Mouse (Mus musculus) embryonic facial prominence, embryonic 11.5 days (tissue): ENCODE measurements around the gene Npr3. TPM values are rescaled to one million over a fixed set of nuclear protein-coding genes. Genes with fewer than 3 reads are reported as not detected.
A peak's percentile ranks its signal among the peaks of the same experiment; 100 is the strongest.

ENCODE experiments used
- ATAC-seq: fragments of 200-750 bp; cut with Nextera tagmentation; replicated peaks from 2 replicates; pipeline ENCODE4 v1.8.0; 2017; ENCODE audit warnings: low read depth; ENCODE audit not compliant: insufficient number of reproducible peaks, low FRiP score, low TSS enrichment
- DNase-seq: peaks from one replicate; pipeline ENCODE4 v3.0.0-alpha.2; 2015; ENCODE audit warnings: low spot score
- H3K27ac ChIP-seq: fragments of 300-500 bp; sonication (generic); replicated peaks from 2 replicates; pipeline ENCODE4 v1.5.1; 2014; ENCODE audit warnings: mild to moderate bottlenecking, low read depth, low read length, control low read depth
- H3K27me3 ChIP-seq: fragments of 300-500 bp; sonication (generic); 2 replicates; pipeline ENCODE4 v1.6.1; 2014; ENCODE audit warnings: mild to moderate bottlenecking, low read length, moderate library complexity, mixed read lengths; ENCODE audit not compliant: control insufficient read depth, insufficient read depth
- H3K36me3 ChIP-seq: fragments of 300-500 bp; sonication (generic); replicated peaks from 2 replicates; pipeline ENCODE4 v1.6.1; 2014; ENCODE audit warnings: low read depth, mild to moderate bottlenecking, low read length, moderate library complexity, mixed read lengths; ENCODE audit not compliant: control insufficient read depth, insufficient read depth
- H3K4me1 ChIP-seq: fragments of 300-500 bp; sonication (generic); 2 replicates; pipeline ENCODE4 v1.6.1; 2014; ENCODE audit warnings: low read length, mixed read lengths; ENCODE audit not compliant: control insufficient read depth, insufficient read depth
- H3K4me2 ChIP-seq: fragments of 300-500 bp; sonication (generic); 2 replicates; pipeline ENCODE4 v1.6.1; 2014; ENCODE audit warnings: low read depth, mild to moderate bottlenecking, control low read depth, low read length, moderate library complexity
- H3K4me3 ChIP-seq: fragments of 300-500 bp; sonication (generic); 2 replicates; pipeline ENCODE4 v1.5.1; 2014; ENCODE audit warnings: low read depth, low read length, control low read depth
- H3K9ac ChIP-seq: fragments of 300-500 bp; sonication (generic); replicated peaks from 2 replicates; pipeline ENCODE4 v1.6.1; 2014; ENCODE audit warnings: mild to moderate bottlenecking, control low read depth, low read length
- H3K9me3 ChIP-seq: fragments of 300-500 bp; sonication (generic); replicated peaks from 2 replicates; pipeline ENCODE4 v1.6.1; 2016; ENCODE audit warnings: mild to moderate bottlenecking, low read length, inconsistent platforms, mixed read lengths; ENCODE audit not compliant: control insufficient read depth
- WGBS: fragments of 180-500 bp; shearing (Covaris S2); extraction: QIAGEN DNeasy Blood & Tissue Kit; methylation state at CpG from one replicate; pipeline ENCODE4 v1.1.7; 2014; 5-methylcytosine and 5-hydroxymethylcytosine counted together
- polyA plus RNA-seq: library from polyadenylated mRNA; unstranded; fragments of >200 nt; fragmentation: Nextera tagmentation; extraction: Ambion mirVana; gene quantifications from 2 replicates; pipeline ENCODE4 v1.2.1, GENCODE M21; 2014

Npr3 gene
- polyA plus RNA-seq = 5.3 and 5.4 TPM in 2 replicates

DNA sequence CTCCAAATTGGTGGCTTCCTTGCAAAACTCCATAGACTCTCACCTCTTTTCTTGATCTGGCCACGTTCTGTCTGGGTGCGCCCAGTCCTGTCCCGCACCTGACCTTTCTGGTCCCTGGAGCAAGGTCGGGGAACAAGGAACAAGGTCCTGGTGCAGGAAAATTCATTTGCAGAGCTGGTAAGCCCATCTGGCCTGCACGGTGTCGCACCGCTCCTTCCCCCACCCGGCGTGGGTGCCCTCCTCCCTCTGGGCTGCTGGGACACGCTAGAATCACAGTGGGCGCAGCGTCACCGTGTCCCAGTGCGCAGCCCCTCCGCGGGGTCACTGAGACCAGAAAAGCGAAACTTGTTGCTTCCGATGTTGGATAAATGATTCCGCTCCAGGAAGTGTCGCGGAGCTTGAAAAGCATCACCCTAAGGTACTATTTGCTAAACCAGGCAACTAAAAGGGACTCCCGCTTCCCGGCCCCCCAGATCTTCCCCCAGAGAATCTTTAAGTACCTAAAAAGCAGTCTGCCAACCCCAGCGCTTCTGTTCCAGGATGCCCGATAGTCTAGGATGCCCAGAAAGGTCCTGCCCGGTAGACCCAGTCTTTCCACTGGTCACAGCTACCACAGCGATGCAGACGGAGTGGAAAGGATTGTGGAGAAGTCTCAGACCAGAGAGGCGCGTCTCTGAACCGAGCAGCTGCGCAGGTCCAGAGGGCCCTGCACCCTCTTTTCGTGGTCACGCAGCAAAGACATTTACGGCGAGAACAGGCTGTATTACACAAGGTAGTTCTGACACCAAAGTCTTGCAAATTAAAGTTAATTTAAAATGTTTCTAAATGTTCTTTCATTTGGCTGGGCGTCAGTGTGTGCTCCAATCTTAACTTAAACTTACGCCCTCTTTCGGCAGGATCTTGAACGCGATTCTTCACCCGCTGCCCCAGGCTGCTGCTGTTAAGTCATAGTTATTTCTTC, at the start of gene Npr3:
Gene Npr3 (minus strand): TSS at position 717 of the 961 bp plus-strand sequence.
- H3K9me3 ChIP-seq = no peaks in the 10 kb centered on the region
- H3K4me1 ChIP-seq = no peaks in the 10 kb centered on the region; the same call in none of the 2 replicates
- peak; percentile 87 for DNase-seq
- no peak for ATAC-seq
- peak within 1 kb of the TSS; percentile 50 for H3K4me3 ChIP-seq
- H3K36me3 ChIP-seq = no peaks in the 10 kb centered on the region
- no peak within 1 kb of the TSS for H3K27ac ChIP-seq
- H3K27me3 ChIP-seq = peaks cover 29% of the 10 kb centered on the region
- peak within 1 kb of the TSS; percentile 35 for H3K9ac ChIP-seq
- peak within 1 kb of the TSS; percentile 90 for H3K4me2 ChIP-seq
- whole genome bisulfite sequencing = under 1% methylated on average over 42 of the region's 42 CpGs

DNA sequence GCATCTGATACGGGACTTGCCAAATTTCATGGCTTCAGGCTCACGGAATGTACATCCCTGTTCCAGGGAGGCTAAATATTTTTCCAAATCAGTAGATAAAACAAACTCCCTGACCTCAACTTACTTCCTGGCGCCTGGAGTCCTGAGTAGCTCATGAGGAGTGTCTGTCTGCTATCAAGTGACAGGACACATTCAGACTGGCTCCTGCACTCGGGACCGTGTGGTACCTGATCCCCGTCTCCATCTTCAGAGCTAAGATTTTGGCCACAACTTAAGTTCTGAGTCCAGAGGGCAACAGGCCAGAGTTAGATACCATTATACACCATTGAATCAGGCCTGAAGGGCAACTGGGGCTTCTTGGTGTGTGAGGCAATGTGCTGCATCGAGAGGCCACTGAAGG, 49.0 kb upstream of the Npr3 start:
- H3K4me2 ChIP-seq = no peak overlapping the region
- no peaks in the 10 kb centered on the region for H3K9me3 ChIP-seq
- H3K36me3 ChIP-seq = no peaks in the 10 kb centered on the region
- ATAC-seq (no peak), DNase-seq (no peak)
- H3K9ac ChIP-seq = no peak overlapping the region
- WGBS = 79% methylated on average over 7 of the region's 7 CpGs
- H3K27ac ChIP-seq = no peak overlapping the region
- H3K4me1 ChIP-seq = no peaks in the 10 kb centered on the region
- no peaks in the 10 kb centered on the region for H3K27me3 ChIP-seq
- no peak overlapping the region for H3K4me3 ChIP-seq

DNA sequence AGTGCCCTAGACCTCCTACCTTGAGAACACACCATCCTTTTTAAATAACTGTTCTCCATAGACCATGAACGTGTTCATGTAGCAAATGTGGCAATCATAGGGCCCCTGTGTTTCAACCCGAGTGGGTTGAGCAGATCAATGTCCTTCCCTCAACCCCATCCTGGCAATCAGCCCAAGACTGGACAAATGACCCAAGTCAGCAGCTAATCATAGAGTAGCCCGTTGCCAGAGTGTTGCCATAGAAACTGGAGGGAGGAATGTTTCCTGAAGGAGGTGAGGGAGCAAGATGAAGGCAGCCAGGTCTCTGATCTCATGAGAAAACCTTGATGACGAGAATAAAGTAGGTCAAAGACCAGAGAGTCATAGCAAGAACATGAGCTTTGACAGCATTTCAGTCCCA, 47.1 kb upstream of the Npr3 start:
- Histone ChIP-seq H3K27ac (no peak overlapping the region), H3K27me3 (no peaks in the 10 kb centered on the region), H3K36me3 (no peaks in the 10 kb centered on the region), H3K4me1 (no peaks in the 10 kb centered on the region), H3K9ac (no peak overlapping the region), H3K4me2 (no peak overlapping the region), H3K4me3 (no peak overlapping the region), H3K9me3 (no peaks in the 10 kb centered on the region)
- no peak for DNase-seq
- no peak for ATAC-seq
- 60% methylated on average over 4 of the region's 4 CpGs for WGBS

DNA sequence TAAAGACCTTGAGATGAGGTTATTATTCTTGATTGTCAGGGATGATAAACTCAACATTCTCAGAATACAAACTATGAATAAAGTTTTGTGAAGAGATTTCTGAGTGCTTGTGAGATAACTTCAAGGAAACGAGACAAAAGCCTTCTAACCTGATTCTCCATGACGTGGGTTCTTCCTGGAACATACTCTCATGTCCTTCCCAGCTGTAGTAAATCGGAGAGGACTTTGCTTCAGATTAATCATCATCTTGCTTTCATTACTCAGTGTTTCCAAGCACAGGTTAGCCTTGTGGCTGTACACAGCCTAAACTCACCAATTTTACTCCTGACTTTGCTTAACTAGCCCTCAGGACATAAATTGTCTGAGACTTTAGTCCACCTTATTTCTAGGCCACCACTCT, 45.1 kb upstream of the Npr3 start:
- Histone ChIP-seq H3K4me3 (no peak overlapping the region), H3K9me3 (no peaks in the 10 kb centered on the region), H3K4me2 (no peak overlapping the region), H3K4me1 (no peaks in the 10 kb centered on the region), H3K36me3 (no peaks in the 10 kb centered on the region), H3K27ac (no peak overlapping the region), H3K27me3 (no peaks in the 10 kb centered on the region), H3K9ac (no peak overlapping the region)
- no peak for DNase-seq
- 80% methylated on average over 3 of the region's 3 CpGs for WGBS
- ATAC-seq = no peak

DNA sequence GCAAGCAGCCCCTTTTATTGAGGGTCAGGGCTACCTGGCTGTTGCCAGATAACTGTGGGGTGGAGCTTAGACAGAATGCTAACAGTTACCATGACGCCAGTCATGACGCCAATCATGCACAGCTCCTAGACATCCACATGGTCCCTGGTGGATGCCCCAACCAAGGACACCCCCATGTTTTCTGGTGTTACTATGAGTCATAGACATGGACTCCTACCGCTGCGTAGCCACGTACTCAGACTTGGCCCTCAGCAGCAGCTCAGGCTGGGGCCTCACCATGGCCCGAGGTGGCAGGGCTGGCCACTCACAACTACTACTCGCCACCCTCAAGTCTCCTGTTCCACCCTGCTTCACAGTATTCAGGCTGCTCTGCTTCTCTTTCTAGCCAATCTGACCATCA, 44.1 kb upstream of the Npr3 start:
- Histone ChIP-seq H3K9me3 (no peaks in the 10 kb centered on the region), H3K4me2 (no peak overlapping the region), H3K27me3 (no peaks in the 10 kb centered on the region), H3K27ac (no peak overlapping the region), H3K36me3 (no peaks in the 10 kb centered on the region), H3K9ac (no peak overlapping the region), H3K4me1 (no peaks in the 10 kb centered on the region), H3K4me3 (no peak overlapping the region)
- ATAC-seq (no peak), DNase-seq (no peak)
- WGBS = 95% methylated on average over 7 of the region's 7 CpGs

DNA sequence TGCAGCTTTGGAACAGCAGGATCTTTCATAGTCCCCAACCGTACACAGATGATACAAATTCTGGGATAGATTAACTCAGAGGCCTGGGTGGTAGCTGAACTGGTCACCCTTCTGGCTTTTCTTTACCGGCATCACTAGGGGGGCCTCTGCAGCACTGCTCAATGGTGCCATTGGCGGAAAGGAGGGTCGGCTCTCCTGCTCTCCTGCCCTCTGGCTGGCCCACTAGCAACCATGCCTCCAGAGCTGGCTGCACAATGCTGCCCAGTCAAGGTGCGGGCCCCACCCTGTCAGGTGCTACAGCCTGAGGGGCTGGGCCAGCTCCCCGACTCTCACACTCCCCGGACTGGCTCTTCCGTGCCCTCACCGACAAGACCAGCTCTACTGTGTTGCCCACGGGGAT, 43.1 kb upstream of the Npr3 start:
- Histone ChIP-seq H3K36me3 (no peaks in the 10 kb centered on the region), H3K4me3 (no peak overlapping the region), H3K4me1 (no peaks in the 10 kb centered on the region), H3K9me3 (no peaks in the 10 kb centered on the region), H3K9ac (no peak overlapping the region), H3K27me3 (no peaks in the 10 kb centered on the region), H3K4me2 (no peak overlapping the region), H3K27ac (no peak overlapping the region)
- whole genome bisulfite sequencing = 85% methylated on average over 10 of the region's 10 CpGs
- ATAC-seq (no peak; the same call in 1 of the 2 replicates), DNase-seq (no peak)

DNA sequence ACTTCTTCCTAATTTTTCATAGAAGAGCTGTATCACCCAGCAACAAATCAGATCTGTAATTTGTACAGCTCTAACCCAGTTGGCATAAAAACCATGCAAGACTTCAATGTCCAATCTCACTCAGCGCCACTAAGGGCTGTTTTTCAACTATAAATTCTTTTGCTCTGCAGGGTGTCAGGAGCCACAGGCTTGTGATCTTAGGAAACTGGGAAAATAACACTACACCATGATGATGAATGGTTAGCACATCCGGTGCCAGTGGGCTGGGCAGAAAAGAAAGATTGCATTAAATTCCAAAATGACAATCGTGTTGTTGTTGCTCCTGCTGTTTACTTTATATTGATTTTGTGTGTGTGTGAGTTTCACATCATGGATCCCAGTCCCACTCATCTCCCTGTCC, 42.4 kb upstream of the Npr3 start:
- no peak overlapping the region for H3K4me2 ChIP-seq
- H3K4me1 ChIP-seq = no peaks in the 10 kb centered on the region
- H3K27ac ChIP-seq = no peak overlapping the region
- H3K9me3 ChIP-seq = no peaks in the 10 kb centered on the region
- ATAC-seq = no peak
- H3K27me3 ChIP-seq = no peaks in the 10 kb centered on the region
- 93% methylated on average over 3 of the region's 3 CpGs for WGBS
- no peak for DNase-seq
- no peaks in the 10 kb centered on the region for H3K36me3 ChIP-seq
- no peak overlapping the region for H3K9ac ChIP-seq
- no peak overlapping the region for H3K4me3 ChIP-seq

DNA sequence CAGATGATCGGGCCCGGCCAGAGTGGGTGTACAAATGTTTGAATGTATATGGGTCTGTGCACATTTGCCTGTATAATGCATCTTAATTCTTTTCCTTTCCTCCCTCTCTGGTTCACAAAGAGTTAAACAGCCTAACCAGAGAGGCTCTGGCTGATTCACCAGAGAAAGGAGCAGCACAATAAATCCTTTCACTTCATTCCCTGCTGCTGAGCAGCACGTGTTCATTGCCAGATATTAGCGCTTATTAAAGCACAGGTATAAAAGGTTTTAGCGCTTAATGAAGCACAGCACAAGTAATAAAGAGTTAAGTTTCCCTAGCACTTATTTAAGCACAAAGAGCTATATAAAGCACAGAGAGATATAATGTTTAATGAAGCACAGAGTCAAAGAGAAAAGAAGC, 33.8 kb upstream of the Npr3 start:
- Histone ChIP-seq H3K9ac (no peak overlapping the region), H3K9me3 (no peaks in the 10 kb centered on the region), H3K27me3 (no peaks in the 10 kb centered on the region), H3K4me2 (no peak overlapping the region), H3K4me3 (no peak overlapping the region), H3K36me3 (no peaks in the 10 kb centered on the region), H3K27ac (no peak overlapping the region), H3K4me1 (no peaks in the 10 kb centered on the region)
- ATAC-seq (no peak), DNase-seq (peak; percentile 13)
- 55% methylated on average over 5 of the region's 5 CpGs for WGBS
